Mouse (Mus musculus): ENCODE results near the gene Gchfr.

DNA sequence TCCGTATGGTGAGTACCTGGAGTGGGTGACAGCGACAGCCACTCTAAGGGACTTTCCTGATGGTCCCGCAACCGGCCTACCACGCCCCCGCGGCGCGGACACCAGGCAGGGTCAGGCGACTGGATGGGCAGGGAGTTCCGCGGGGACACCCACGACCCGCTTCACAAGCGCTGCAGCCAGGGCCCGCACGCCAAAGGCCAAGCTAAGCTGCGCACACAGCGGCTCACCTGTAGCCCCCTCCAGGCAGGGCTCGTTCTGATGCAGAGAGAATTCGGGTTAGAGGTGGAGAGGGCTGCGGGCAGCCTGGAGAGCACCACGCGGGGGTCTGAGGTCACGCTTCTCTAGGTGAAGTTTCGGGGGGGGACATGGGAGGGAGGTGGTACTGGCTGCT, 288 bp downstream of the Gchfr start:
- TF ChIP-seq HCFC1 (IDR thresholded peaks at IDR 0.05; ENCODE audit: low read depth, low read length) (no peak), POLR2A (IDR thresholded peaks at IDR 0.05; ENCODE audit: low read depth, low read length) (no peak), MAFK (IDR thresholded peaks at IDR 0.05; ENCODE audit: insufficient replicate concordance, low read length) (no peak), JUND (conservative IDR thresholded peaks at IDR 0.05; ENCODE audit: low read depth, low read length) (no peak), ELF1 (IDR thresholded peaks at IDR 0.05; ENCODE audit: low read depth, low read length) (no peak), CTCF (conservative IDR thresholded peaks at IDR 0.05 in 1 of 2, IDR thresholded peaks at IDR 0.05 in 1 of 2; ENCODE audit: low read depth in 2 of 2, low read length in 2 of 2) (no peak), CHD1 (IDR thresholded peaks at IDR 0.05; ENCODE audit: low read depth, low read length) (no peak), KAT2A (IDR thresholded peaks at IDR 0.05; ENCODE audit: insufficient replicate concordance, low read length) (no peak), ZMIZ1 (IDR thresholded peaks at IDR 0.05; ENCODE audit: low read depth, low read length) (no peak), USF2 (conservative IDR thresholded peaks at IDR 0.05; ENCODE audit: low read depth, low read length) (no peak), SIN3A (IDR thresholded peaks at IDR 0.05; ENCODE audit: low read length) (no peak)
